Mouse (Mus musculus) MEL (cell line): ENCODE results near the gene Arel1. TPM values are rescaled to one million over a fixed set of nuclear protein-coding genes. Genes with fewer than 3 reads are reported as not detected.

ENCODE experiments used
- DNase-seq: peaks from one replicate; pipeline ENCODE4 v3.0.0; 2011; ENCODE audit warnings: low read depth, low spot score
- H3K27ac ChIP-seq: 2 replicates; pipeline ENCODE4 v1.5.1; 2012; ENCODE audit warnings: low read depth, mild to moderate bottlenecking, control low read depth, low read length, moderate library complexity; ENCODE audit not compliant: control insufficient read depth
- H3K27me3 ChIP-seq, 2 experiments: fragments of 150-350 bp in 1 of 2; sonication (generic) in 1 of 2; 2 replicates each; pipeline ENCODE4 v1.6.1; 2012; ENCODE audit warnings: low read length in 2 of 2, mild to moderate bottlenecking in 2 of 2, improper control_type of control experiment in 1 of 2, moderate library complexity in 1 of 2; ENCODE audit not compliant: insufficient read depth in 2 of 2, control insufficient read depth in 1 of 2
- H3K36me3 ChIP-seq, 2 experiments: 2 replicates each; pipeline ENCODE4 v1.6.1; 2012 to 2014; ENCODE audit warnings: low read length in 2 of 2, improper control_type of control experiment in 1 of 2, inconsistent platforms in 1 of 2, mild to moderate bottlenecking in 1 of 2; ENCODE audit not compliant: insufficient read depth in 2 of 2, control insufficient read depth in 1 of 2
- H3K4me1 ChIP-seq, 2 experiments: fragments of 150-350 bp in 1 of 2; sonication (generic) in 1 of 2; 2 replicates each; pipeline ENCODE4 v1.6.1; 2012; ENCODE audit warnings: low read length in 2 of 2, improper control_type of control experiment in 1 of 2, mild to moderate bottlenecking in 1 of 2; ENCODE audit not compliant: insufficient read depth in 2 of 2, control insufficient read depth in 1 of 2
- H3K4me3 ChIP-seq, 2 experiments: fragments of 150-350 bp in 1 of 2; sonication (generic) in 1 of 2; 2 replicates each; pipeline ENCODE4 v1.5.1; 2012; ENCODE audit warnings: low read depth in 2 of 2, low read length in 2 of 2, mild to moderate bottlenecking in 2 of 2, moderate library complexity in 2 of 2, control low read depth in 1 of 2, improper control_type of control experiment in 1 of 2; ENCODE audit not compliant: control insufficient read depth in 1 of 2, insufficient read depth in 1 of 2
- H3K79me2 ChIP-seq: 2 replicates; pipeline ENCODE4 v1.6.1; 2012; ENCODE audit warnings: mild to moderate bottlenecking, low read length, moderate library complexity; ENCODE audit not compliant: control insufficient read depth, poor library complexity, insufficient read depth
- H3K9ac ChIP-seq: 2 replicates; pipeline ENCODE4 v1.6.1; 2012; ENCODE audit warnings: low read depth, mild to moderate bottlenecking, control low read depth, low read length, moderate library complexity; ENCODE audit not compliant: control insufficient read depth, poor library complexity, severe bottlenecking
- H3K9me3 ChIP-seq: fragments of 150-350 bp; sonication (generic); replicated peaks from 2 replicates; pipeline ENCODE4 v1.6.1; 2012; ENCODE audit warnings: mild to moderate bottlenecking, low read length, improper control_type of control experiment, moderate library complexity; ENCODE audit not compliant: insufficient read depth
- CHD1 ChIP-seq: IDR thresholded peaks from 2 replicates; pipeline ENCODE4 v1.6.1; 2012; ENCODE audit warnings: low read depth, mild to moderate bottlenecking, inconsistent platforms, low read length, improper control_type of control experiment
- CHD2 ChIP-seq: IDR thresholded peaks from 2 replicates; pipeline ENCODE4 v1.6.1; 2011; ENCODE audit warnings: low read length, improper control_type of control experiment
- E2F4 ChIP-seq: IDR thresholded peaks from 2 replicates; pipeline ENCODE4 v1.6.1; 2011; ENCODE audit warnings: low read depth, low read length, improper control_type of control experiment, borderline replicate concordance
- ELF1 ChIP-seq: IDR thresholded peaks from 2 replicates; pipeline ENCODE4 v1.6.1; 2014; ENCODE audit warnings: low read depth, mild to moderate bottlenecking, inconsistent platforms, low read length, improper control_type of control experiment, moderate library complexity
- EP300 ChIP-seq, 2 experiments: IDR thresholded peaks; 2 replicates each; pipeline ENCODE4 v1.6.1; 2011; ENCODE audit warnings: improper control_type of control experiment in 2 of 2, low read length in 2 of 2, low read depth in 1 of 2, mild to moderate bottlenecking in 1 of 2
- ETS1 ChIP-seq: IDR thresholded peaks from 2 replicates; pipeline ENCODE4 v1.6.1; 2012; ENCODE audit warnings: low read depth, mild to moderate bottlenecking, inconsistent platforms, low read length, improper control_type of control experiment, moderate library complexity
- GABPA ChIP-seq: IDR thresholded peaks from 2 replicates; pipeline ENCODE4 v1.6.1; 2012; ENCODE audit warnings: low read depth, mild to moderate bottlenecking, inconsistent platforms, low read length, improper control_type of control experiment, moderate library complexity
- GATA1 ChIP-seq: IDR thresholded peaks from 2 replicates; pipeline ENCODE4 v1.6.1; 2011; ENCODE audit warnings: low read depth, low read length, improper control_type of control experiment
- HCFC1 ChIP-seq: IDR thresholded peaks from 2 replicates; pipeline ENCODE4 v1.6.1; 2012; ENCODE audit warnings: low read depth, mild to moderate bottlenecking, inconsistent platforms, low read length, improper control_type of control experiment, moderate library complexity
- JUND ChIP-seq: IDR thresholded peaks from 2 replicates; pipeline ENCODE4 v1.6.1; 2011; ENCODE audit warnings: low read depth, mild to moderate bottlenecking, improper control_type of control experiment, low read length
- KAT2A ChIP-seq: conservative IDR thresholded peaks from 2 replicates; pipeline ENCODE4 v1.6.1; 2012; ENCODE audit warnings: low read depth, low read length, improper control_type of control experiment, inconsistent platforms
- MAFK ChIP-seq: IDR thresholded peaks from 2 replicates; pipeline ENCODE4 v1.6.1; 2011; ENCODE audit warnings: low read depth, mild to moderate bottlenecking, low read length, improper control_type of control experiment, borderline replicate concordance
- MAZ ChIP-seq: IDR thresholded peaks from 2 replicates; pipeline ENCODE4 v1.6.1; 2012; ENCODE audit warnings: low read depth, mild to moderate bottlenecking, inconsistent platforms, low read length, improper control_type of control experiment
- MXI1 ChIP-seq: IDR thresholded peaks from 2 replicates; pipeline ENCODE4 v1.6.1; 2011; ENCODE audit warnings: mild to moderate bottlenecking, low read depth, low read length, improper control_type of control experiment
- MYB ChIP-seq: IDR thresholded peaks from 2 replicates; pipeline ENCODE4 v1.6.1; 2011; ENCODE audit warnings: mild to moderate bottlenecking, low read depth, low read length, improper control_type of control experiment
- NELFE ChIP-seq: IDR thresholded peaks from 2 replicates; pipeline ENCODE4 v1.6.1; 2011; ENCODE audit warnings: low read depth, low read length, improper control_type of control experiment
- NRF1 ChIP-seq: IDR thresholded peaks from 2 replicates; pipeline ENCODE4 v1.6.1; 2014; ENCODE audit warnings: low read depth, mild to moderate bottlenecking, inconsistent platforms, low read length, improper control_type of control experiment, moderate library complexity; ENCODE audit not compliant: poor library complexity, insufficient read depth, severe bottlenecking
- POLR2A ChIP-seq, 2 experiments: IDR thresholded peaks; 2 replicates each; pipeline ENCODE4 v1.6.1; 2011 to 2012; ENCODE audit warnings: low read length in 2 of 2, mild to moderate bottlenecking in 2 of 2, control low read depth in 1 of 2, improper control_type of control experiment in 1 of 2, low read depth in 1 of 2, moderate library complexity in 1 of 2; ENCODE audit not compliant: control insufficient read depth in 1 of 2, insufficient read depth in 1 of 2, poor library complexity in 1 of 2
- POLR2AphosphoS2 ChIP-seq: IDR thresholded peaks from 2 replicates; pipeline ENCODE4 v1.6.1; 2011; ENCODE audit warnings: low read length, improper control_type of control experiment
- POLR2AphosphoS5 ChIP-seq: IDR thresholded peaks from 2 replicates; pipeline ENCODE4 v1.6.1; 2012; ENCODE audit warnings: low read depth, borderline replicate concordance, mild to moderate bottlenecking, inconsistent platforms, low read length, moderate library complexity, mixed read lengths
- RAD21 ChIP-seq: IDR thresholded peaks from 2 replicates; pipeline ENCODE4 v1.6.1; 2011; ENCODE audit warnings: mild to moderate bottlenecking, low read depth, low read length, improper control_type of control experiment
- RCOR1 ChIP-seq: IDR thresholded peaks from 2 replicates; pipeline ENCODE4 v1.6.1; 2012; ENCODE audit warnings: low read depth, mild to moderate bottlenecking, inconsistent platforms, low read length, improper control_type of control experiment
- SIN3A ChIP-seq: IDR thresholded peaks from 2 replicates; pipeline ENCODE4 v1.6.1; 2012; ENCODE audit warnings: low read length, improper control_type of control experiment, inconsistent platforms
- SMC3 ChIP-seq: IDR thresholded peaks from 2 replicates; pipeline ENCODE4 v1.6.1; 2011; ENCODE audit warnings: low read depth, low read length, improper control_type of control experiment
- TAL1 ChIP-seq: IDR thresholded peaks from 2 replicates; pipeline ENCODE4 v1.6.1; 2012; ENCODE audit warnings: mild to moderate bottlenecking, inconsistent platforms, low read length, moderate library complexity, mixed read lengths
- TBP ChIP-seq: IDR thresholded peaks from 2 replicates; pipeline ENCODE4 v1.8.0; 2011; ENCODE audit warnings: low read depth, low read length, improper control_type of control experiment
- UBTF ChIP-seq: IDR thresholded peaks from 2 replicates; pipeline ENCODE4 v1.6.1; 2012; ENCODE audit warnings: low read depth, mild to moderate bottlenecking, inconsistent platforms, low read length, improper control_type of control experiment, moderate library complexity, borderline replicate concordance; ENCODE audit not compliant: insufficient read depth
- USF1 ChIP-seq: IDR thresholded peaks from 2 replicates; pipeline ENCODE4 v1.6.1; 2014; ENCODE audit warnings: low read depth, mild to moderate bottlenecking, inconsistent platforms, low read length, improper control_type of control experiment, moderate library complexity
- USF2 ChIP-seq, 2 experiments: IDR thresholded peaks; 2 replicates each; pipeline ENCODE4 v1.6.1; 2011 to 2012; ENCODE audit warnings: improper control_type of control experiment in 2 of 2, low read length in 2 of 2, borderline replicate concordance in 1 of 2, inconsistent platforms in 1 of 2, low read depth in 1 of 2, mild to moderate bottlenecking in 1 of 2; ENCODE audit not compliant: insufficient read depth in 1 of 2
- ZC3H11A ChIP-seq: IDR thresholded peaks from 2 replicates; pipeline ENCODE4 v1.6.1; 2012; ENCODE audit warnings: low read depth, mild to moderate bottlenecking, inconsistent platforms, low read length, improper control_type of control experiment
- polyA plus RNA-seq, 2 experiments: library from polyadenylated mRNA; stranded (reverse) in 1 of 2; unstranded in 1 of 2; fragments of >175 nt in 1 of 2; fragments of >200 nt in 1 of 2; gene quantifications; 2 replicates each; pipeline versions ENCODE4 v1.2.1 to v1.2.4; 2012; ENCODE audit warnings: low replicate concordance in 2 of 2, low read depth in 1 of 2; ENCODE audit not compliant: insufficient read length in 2 of 2, insufficient read depth in 1 of 2, missing spikeins in 1 of 2
- total RNA-seq: library from RNA; depleted of rRNA; stranded (reverse); fragments of 300-350 nt; gene quantifications from 2 replicates; pipeline ENCODE4 v1.2.3, GENCODE M21; 2012

Arel1 gene
- total and polyA plus RNA-seq, 3 experiments, result 37.2 to 82.5 (median 45.0) TPM

DNA sequence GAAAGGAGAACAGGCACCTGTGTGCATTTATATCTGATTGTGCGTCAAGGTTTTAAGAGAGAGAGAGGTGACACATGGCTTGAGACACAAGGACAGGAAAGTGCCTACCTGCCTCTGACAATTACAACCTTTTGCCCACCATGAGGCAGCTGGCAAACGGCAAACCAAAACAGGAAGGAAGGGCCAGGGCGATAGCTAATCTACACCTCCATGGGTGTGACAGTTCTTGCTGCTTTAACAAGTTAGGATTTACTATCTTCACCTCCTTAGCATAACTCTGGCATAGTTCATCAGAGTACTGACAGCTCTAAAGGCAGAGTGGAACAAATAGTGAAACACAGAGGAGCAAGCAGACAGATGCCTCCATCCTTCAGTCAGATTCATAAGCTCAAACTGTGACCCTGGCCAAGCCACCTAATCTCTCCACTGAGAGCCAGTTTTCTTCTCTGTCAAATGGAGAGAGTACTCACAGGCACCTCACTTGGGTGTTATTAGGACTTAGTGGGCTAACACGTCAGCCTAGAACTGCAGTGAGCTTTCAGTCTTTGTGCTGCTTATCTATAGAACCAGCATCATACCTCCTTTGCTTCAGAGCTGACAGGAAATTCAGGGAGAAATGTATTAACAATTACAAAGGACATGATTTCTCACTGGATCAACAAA is 26.4 kb downstream of the Arel1 start (continued):
- TF ChIP-seq UBTF (no peak), POLR2A (IDR thresholded peaks at IDR 0.05; ENCODE audit: control insufficient read depth in 1 of 2, insufficient read depth in 1 of 2, low read depth in 1 of 2, low read length in 2 of 2, poor library complexity in 1 of 2) (peak in 1 of 2 experiments; percentile 47; a peak in 1 of 4 replicates), MAFK (no peak; the same call in 1 of the 2 replicates), ELF1 (0 out of 2 replicates have a peak, but pooled peaks have one; percentile 44), CHD2 (no peak), POLR2AphosphoS2 (no peak; the same call in 1 of the 2 replicates), E2F4 (no peak), POLR2AphosphoS5 (no peak), ZC3H11A (no peak), USF2 (IDR thresholded peaks at IDR 0.05; ENCODE audit: borderline replicate concordance in 1 of 2, insufficient read depth in 1 of 2, low read depth in 1 of 2, low read length in 2 of 2) (no peak), CHD1 (no peak), MYB (peak; percentile 91)

GRCm38 (mm10) chr12:84943006-84943952 is 27.4 kb downstream of the Arel1 start:
- Histone ChIP-seq H3K36me3 (peaks cover 11 to 47% of the 10 kb centered on the region in 2 experiments), H3K79me2 (no peaks in the 10 kb centered on the region), H3K27ac (peak overlapping the region; percentile 98), H3K27me3 (no peaks in the 10 kb centered on the region), H3K9ac (peak overlapping the region; percentile 46), H3K4me1 (peaks cover 28 to 42% of the 10 kb centered on the region in 2 experiments), H3K9me3 (no peaks in the 10 kb centered on the region), H3K4me3 (peak overlapping the region in 1 of 2 experiments; percentile 2; a peak in 3 of 4 replicates)
- peak; percentile 80 for DNase-seq
- TF ChIP-seq NELFE, result no peak; the same call in 1 of the 2 replicates
- no peak for TF ChIP-seq KAT2A
- no peak for TF ChIP-seq NRF1
- TF ChIP-seq TBP, result 0 out of 2 replicates have a peak, but pooled peaks have one; percentile 11
- peak; percentile 86; the same call in 1 of the 2 replicates for TF ChIP-seq CHD1
- peak; percentile 68 for TF ChIP-seq MXI1
- no peak for TF ChIP-seq GABPA
- 0 out of 2 replicates have a peak, but pooled peaks have one; percentile 26 for TF ChIP-seq HCFC1
- no peak for TF ChIP-seq UBTF
- no peak for TF ChIP-seq POLR2AphosphoS5
- TF ChIP-seq ETS1, result peak; percentile 61
- TF ChIP-seq RCOR1, result peak; percentile 73
- no peak; the same call in 1 of the 2 replicates for TF ChIP-seq SIN3A
- TF ChIP-seq GATA1, result peak; percentile 75
- peak; percentile 75 to 85 for TF ChIP-seq EP300 (IDR thresholded peaks at IDR 0.05; ENCODE audit: low read depth in 1 of 2, low read length in 2 of 2)
- no peak for TF ChIP-seq MAZ
- peak in 1 of 2 experiments; percentile 53; a peak in 1 of 4 replicates for TF ChIP-seq POLR2A (IDR thresholded peaks at IDR 0.05; ENCODE audit: control insufficient read depth in 1 of 2, insufficient read depth in 1 of 2, low read depth in 1 of 2, low read length in 2 of 2, poor library complexity in 1 of 2)
- no peak for TF ChIP-seq E2F4
- TF ChIP-seq TAL1, result no peak
- no peak for TF ChIP-seq RAD21
- 0 out of 2 replicates have a peak, but pooled peaks have one; percentile 28 for TF ChIP-seq CHD2
- TF ChIP-seq USF1, result no peak
- TF ChIP-seq JUND, result no peak
- no peak for TF ChIP-seq SMC3
